Mouse (Mus musculus) lung, embryonic 14.5 days (tissue): ENCODE results near the gene Ergic1. TPM values are rescaled to one million over a fixed set of nuclear protein-coding genes. Genes with fewer than 3 reads are reported as not detected.

Source experiments
- ATAC-seq: fragments of 200-750 bp; cut with Nextera tagmentation; 2 replicates; pipeline ENCODE4 v1.8.0; 2017; ENCODE audit warnings: mild to moderate bottlenecking, moderate TSS enrichment, moderate library complexity; ENCODE audit not compliant: insufficient read depth
- DNase-seq: peaks from one replicate; pipeline ENCODE4 v3.0.0-alpha.2; 2015
- H3K27ac ChIP-seq: fragments of 300-500 bp; sonication (generic); 2 replicates; pipeline ENCODE4 v1.5.1; 2014; ENCODE audit warnings: low read depth, mild to moderate bottlenecking, moderate library complexity
- H3K27me3 ChIP-seq: fragments of 300-500 bp; sonication (generic); 2 replicates; pipeline ENCODE4 v1.6.1; 2014; ENCODE audit warnings: low read length, control low read depth; ENCODE audit not compliant: insufficient read depth
- H3K36me3 ChIP-seq: fragments of 300-500 bp; sonication (generic); 2 replicates; pipeline ENCODE4 v1.6.1; 2014; ENCODE audit warnings: control low read depth; ENCODE audit not compliant: insufficient read depth
- H3K4me1 ChIP-seq: fragments of 300-500 bp; sonication (generic); 2 replicates; pipeline ENCODE4 v1.6.1; 2014; ENCODE audit warnings: antibody characterized with exemption, control low read depth; ENCODE audit not compliant: insufficient read depth
- H3K4me2 ChIP-seq: fragments of 300-500 bp; sonication (generic); 2 replicates; pipeline ENCODE4 v1.6.1; 2014; ENCODE audit warnings: mild to moderate bottlenecking
- H3K4me3 ChIP-seq: fragments of 300-500 bp; sonication (generic); 2 replicates; pipeline ENCODE4 v1.5.1; 2014; ENCODE audit warnings: low read depth, low read length
- H3K9ac ChIP-seq: fragments of 300-500 bp; sonication (generic); 2 replicates; pipeline ENCODE4 v1.6.1; 2014
- H3K9me3 ChIP-seq: fragments of 300-500 bp; sonication (generic); 2 replicates; pipeline ENCODE4 v1.6.1; 2016; ENCODE audit warnings: low read depth, low read length, control low read depth
- CTCF ChIP-seq: IDR thresholded peaks from 2 replicates; pipeline ENCODE4 v1.5.1; 2016; ENCODE audit warnings: antibody characterized with exemption, low read depth
- WGBS: fragments of 180-500 bp; shearing (Covaris S2); extraction: QIAGEN DNeasy Blood & Tissue Kit; methylation state at CpG from one replicate; pipeline ENCODE4 v1.1.7; 2014; 5-methylcytosine and 5-hydroxymethylcytosine counted together
- polyA plus RNA-seq: library from polyadenylated mRNA; unstranded; fragments of >200 nt; fragmentation: Nextera tagmentation; extraction: Ambion mirVana; gene quantifications from 2 replicates; pipeline ENCODE4 v1.2.1, GENCODE M21; 2014

Ergic1 gene
- polyA plus RNA-seq, 1 experiment from 2014 or later: 125 TPM

DNA sequence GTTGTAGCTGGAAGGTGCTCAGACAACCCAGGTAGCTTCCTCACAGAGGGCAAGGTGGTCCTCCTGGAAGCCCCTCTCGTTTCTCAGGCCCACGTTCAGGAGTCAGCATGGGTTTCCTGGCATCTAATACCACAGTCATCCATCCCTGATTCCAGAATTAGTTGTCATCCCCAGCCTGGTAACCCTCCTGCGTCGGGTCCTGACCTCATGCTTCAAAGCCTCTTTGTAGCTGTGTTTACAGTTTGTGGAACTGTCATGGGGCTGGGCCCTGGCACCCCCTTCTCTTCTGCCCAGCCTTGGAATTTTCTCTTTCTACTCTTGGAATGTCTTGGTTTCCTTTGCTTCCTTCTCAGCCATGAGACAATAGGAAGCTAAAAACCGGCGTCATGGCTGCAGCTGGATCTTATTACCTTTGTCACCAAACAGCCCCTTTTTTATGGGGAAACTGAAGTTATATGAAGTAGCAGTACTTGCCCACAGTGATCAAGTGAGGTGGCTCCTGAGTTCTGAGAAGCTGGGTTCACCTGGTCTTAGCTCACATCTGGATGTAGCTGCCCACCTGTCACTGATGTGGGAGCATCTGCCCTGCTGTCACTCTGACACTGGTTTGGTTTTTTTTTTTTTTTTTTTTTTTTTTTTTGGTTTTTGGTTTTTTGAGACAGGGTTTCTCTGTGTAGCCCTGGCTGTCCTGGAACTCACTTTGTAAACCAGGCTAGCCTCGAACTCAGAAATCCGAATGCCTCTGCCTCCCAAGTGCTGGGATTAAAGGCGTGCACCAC, 53.6 kb downstream of the Ergic1 start:
- no peaks in the 10 kb centered on the region for H3K9me3 ChIP-seq
- peaks cover 56% of the 10 kb centered on the region for H3K36me3 ChIP-seq
- TF ChIP-seq CTCF: no peak
- ATAC-seq (no peak), DNase-seq (no peak)
- H3K4me2 ChIP-seq: no peak overlapping the region
- H3K4me3 ChIP-seq: no peak overlapping the region
- H3K27me3 ChIP-seq: no peaks in the 10 kb centered on the region
- no peak overlapping the region for H3K27ac ChIP-seq
- H3K4me1 ChIP-seq: no peaks in the 10 kb centered on the region
- 68% methylated on average over 9 of the region's 9 CpGs for WGBS
- H3K9ac ChIP-seq: no peak overlapping the region

DNA sequence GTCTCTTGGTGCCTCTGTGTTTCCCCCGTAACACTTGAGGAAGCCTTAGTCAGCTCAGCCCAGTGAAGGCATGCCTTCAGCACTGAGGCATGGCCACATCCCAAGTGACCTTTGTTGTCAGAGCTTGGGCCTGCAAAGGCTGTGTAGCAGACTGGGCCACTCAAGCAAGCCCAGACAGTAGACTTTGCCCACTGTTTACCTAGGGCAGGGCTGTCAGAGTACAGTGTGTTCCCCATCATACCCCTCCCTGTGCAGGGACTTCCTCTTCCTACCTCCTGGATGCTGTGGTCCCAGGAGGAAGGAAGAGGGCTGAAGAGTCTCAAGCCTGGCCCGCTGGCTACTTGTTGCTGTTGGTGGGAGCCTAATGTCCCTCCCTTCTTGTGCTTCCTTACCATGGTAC, 55.4 kb downstream of the Ergic1 start:
- no peak overlapping the region for H3K9ac ChIP-seq
- no peaks in the 10 kb centered on the region for H3K9me3 ChIP-seq
- DNase-seq (no peak), ATAC-seq (peak; percentile 63; the same call in 1 of the 2 replicates)
- no peaks in the 10 kb centered on the region for H3K4me1 ChIP-seq
- no peak overlapping the region for H3K27ac ChIP-seq
- H3K36me3 ChIP-seq: peaks cover 61% of the 10 kb centered on the region
- no peaks in the 10 kb centered on the region for H3K27me3 ChIP-seq
- H3K4me3 ChIP-seq: no peak overlapping the region
- 91% methylated on average over 2 of the region's 2 CpGs for WGBS
- no peak for TF ChIP-seq CTCF
- H3K4me2 ChIP-seq: no peak overlapping the region

- no peak for TF ChIP-seq CTCF
- peaks cover 63% of the 10 kb centered on the region for H3K36me3 ChIP-seq
- no peak overlapping the region for H3K27ac ChIP-seq
- no peak overlapping the region for H3K9ac ChIP-seq
- ATAC-seq (no peak), DNase-seq (peak; percentile 7)
- WGBS: 69% methylated on average over 5 of the region's 5 CpGs
- H3K27me3 ChIP-seq: no peaks in the 10 kb centered on the region
- H3K4me2 ChIP-seq: no peak overlapping the region
- H3K4me3 ChIP-seq: no peak overlapping the region
- H3K9me3 ChIP-seq: no peaks in the 10 kb centered on the region
- H3K4me1 ChIP-seq: no peaks in the 10 kb centered on the region
These were observed 57.2 kb downstream of the Ergic1 start for GRCm38 (mm10) chr17:26618498-26618897.

DNA sequence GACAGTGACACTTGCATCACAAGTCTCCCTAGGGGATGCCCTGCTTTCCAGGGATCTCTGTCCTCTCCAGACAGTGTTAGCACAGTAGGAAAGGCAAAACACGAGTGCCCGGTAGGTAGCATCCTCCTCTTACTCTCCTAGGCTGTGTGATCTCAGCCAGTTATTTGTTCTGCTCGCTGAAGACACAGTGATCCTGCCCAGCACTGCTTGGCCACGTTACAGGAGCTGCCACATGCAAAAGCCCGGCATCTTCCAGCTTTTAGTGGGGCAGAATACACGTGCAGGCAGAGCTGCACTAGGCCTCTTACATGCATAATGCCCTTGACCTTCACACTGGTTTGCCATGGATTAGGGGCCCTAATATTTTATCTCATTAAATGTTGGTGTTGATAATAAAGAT, 58.3 kb downstream of the Ergic1 start:
- H3K36me3 ChIP-seq: peaks cover 65% of the 10 kb centered on the region
- H3K9ac ChIP-seq: no peak overlapping the region
- no peak overlapping the region for H3K4me2 ChIP-seq
- WGBS: 88% methylated on average over 6 of the region's 6 CpGs
- no peaks in the 10 kb centered on the region for H3K27me3 ChIP-seq
- no peak overlapping the region for H3K4me3 ChIP-seq
- DNase-seq (no peak), ATAC-seq (no peak)
- no peak overlapping the region for H3K27ac ChIP-seq
- H3K9me3 ChIP-seq: no peaks in the 10 kb centered on the region
- no peaks in the 10 kb centered on the region for H3K4me1 ChIP-seq
- no peak for TF ChIP-seq CTCF

GRCm38 (mm10) chr17:26620292-26620691, 59.0 kb downstream of the Ergic1 start:
- no peak for ATAC-seq
- Histone ChIP-seq H3K9me3 (no peaks in the 10 kb centered on the region), H3K4me1 (no peaks in the 10 kb centered on the region), H3K27ac (no peak overlapping the region; the same call in 1 of the 2 replicates), H3K9ac (no peak overlapping the region), H3K36me3 (peaks cover 69% of the 10 kb centered on the region), H3K4me2 (no peak overlapping the region), H3K4me3 (no peak overlapping the region), H3K27me3 (no peaks in the 10 kb centered on the region)
- 91% methylated on average over 6 of the region's 6 CpGs for WGBS
- TF ChIP-seq CTCF: no peak
- DNase-seq: no peak

DNA sequence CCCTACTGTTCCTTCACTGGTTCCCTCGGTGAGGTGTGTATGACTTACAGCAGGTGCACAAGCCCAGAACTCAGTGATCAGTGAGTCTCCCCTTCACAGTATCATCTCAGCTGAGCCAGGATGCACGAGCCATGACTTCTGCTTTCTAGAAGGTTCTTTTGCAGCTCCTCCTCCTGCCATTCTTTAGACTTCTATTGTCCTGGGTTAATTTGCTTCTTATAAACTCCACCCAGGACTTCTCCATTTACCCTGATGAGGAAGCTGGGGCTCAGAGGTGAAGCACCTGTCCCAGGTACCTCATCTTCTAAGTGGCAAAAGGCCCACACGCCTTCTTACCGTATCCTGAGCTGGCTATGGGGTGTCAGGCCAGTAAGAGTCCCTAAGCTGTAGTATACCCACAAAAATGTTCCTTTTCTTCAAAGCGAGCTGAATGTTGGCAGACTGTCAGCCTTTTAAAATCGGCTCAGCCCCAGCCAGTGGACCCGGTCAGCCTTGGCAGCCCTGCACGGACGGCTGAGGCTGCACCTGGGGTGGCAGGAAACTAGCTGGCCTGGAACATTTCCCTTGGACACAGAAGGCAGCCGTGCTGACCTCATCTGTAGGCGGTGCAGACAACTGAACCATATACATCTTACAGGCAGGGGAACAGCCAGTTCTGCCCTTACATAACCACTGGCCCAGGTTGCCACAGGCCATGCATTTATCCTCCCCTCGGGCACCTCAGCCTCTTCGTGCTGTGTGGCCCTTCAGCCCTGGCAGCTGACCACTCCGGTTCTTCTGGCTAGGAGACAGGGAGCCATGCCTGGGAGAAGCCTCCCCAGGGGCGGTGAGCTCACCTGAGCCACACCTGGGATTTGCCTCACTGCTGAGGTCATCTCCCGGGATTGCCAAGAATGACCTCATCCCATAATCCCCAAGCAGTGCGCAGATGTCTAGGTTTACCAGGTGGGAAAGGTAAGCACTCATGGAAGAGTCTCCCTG, 59.8 kb downstream of the Ergic1 start:
- Histone ChIP-seq H3K4me2 (no peak overlapping the region), H3K4me3 (no peak overlapping the region), H3K9ac (0 out of 2 replicates have a peak overlapping the region, but pooled peaks have one; percentile 3), H3K27ac (peak overlapping the region; percentile 65), H3K36me3 (peaks cover 70% of the 10 kb centered on the region), H3K9me3 (no peaks in the 10 kb centered on the region), H3K4me1 (no peaks in the 10 kb centered on the region), H3K27me3 (no peaks in the 10 kb centered on the region)
- 79% methylated on average over 17 of the region's 17 CpGs for WGBS
- ATAC-seq: peak; percentile 38; the same call in 1 of the 2 replicates
- no peak for TF ChIP-seq CTCF
- peak; percentile 48 for DNase-seq

DNA sequence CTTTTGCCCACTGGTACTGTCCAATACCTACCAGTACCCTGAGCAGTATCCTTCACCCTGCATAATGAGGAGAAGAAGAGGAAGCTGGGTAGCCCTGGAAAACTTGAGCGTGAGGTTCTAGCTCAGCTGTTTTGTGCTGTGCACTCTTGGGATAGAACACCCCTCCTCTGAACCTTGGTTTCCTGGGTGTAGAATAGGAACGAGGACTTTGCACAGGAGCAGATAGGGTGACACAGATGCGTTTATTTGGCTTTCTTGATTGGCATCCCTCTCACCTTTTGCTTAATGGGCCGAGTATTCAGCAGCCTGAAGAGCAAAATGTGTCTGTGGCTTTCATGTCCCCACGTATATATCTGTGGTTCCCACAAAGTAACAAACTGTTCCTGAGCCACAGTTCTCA, 60.6 kb downstream of the Ergic1 start:
- no peaks in the 10 kb centered on the region for H3K27me3 ChIP-seq
- no peak overlapping the region for H3K9ac ChIP-seq
- H3K9me3 ChIP-seq: no peaks in the 10 kb centered on the region
- H3K4me1 ChIP-seq: no peaks in the 10 kb centered on the region
- no peak for DNase-seq
- WGBS: 72% methylated on average over 5 of the region's 5 CpGs
- H3K4me3 ChIP-seq: no peak overlapping the region
- peaks cover 64% of the 10 kb centered on the region for H3K36me3 ChIP-seq
- 0 out of 2 replicates have a peak overlapping the region, but pooled peaks have one; percentile 6 for H3K27ac ChIP-seq
- no peak for TF ChIP-seq CTCF
- H3K4me2 ChIP-seq: no peak overlapping the region
- no peak for ATAC-seq
